Mouse (Mus musculus) lung, postnatal 0 days (tissue): Measurements from ENCODE around the gene Dusp14.

Experiments used
- CTCF ChIP-seq: IDR thresholded peaks from 2 replicates; pipeline ENCODE4 v1.5.1; 2016; ENCODE audit warnings: antibody characterized with exemption, mild to moderate bottlenecking
- EP300 ChIP-seq: IDR thresholded peaks from 2 replicates; pipeline ENCODE4 v1.6.1; 2016; ENCODE audit warnings: antibody characterized with exemption, mild to moderate bottlenecking, control low read depth

- no peak for TF ChIP-seq CTCF
- TF ChIP-seq EP300 = no peak
Observed at GRCm38 (mm10) chr11:84003986-84004385, 65.1 kb downstream of the Dusp14 start.
